Mouse (Mus musculus) kidney, adult 18-20 months (tissue): Measurements from ENCODE around the gene Cdc42bpa.
A peak's percentile ranks its signal among the peaks of the same experiment; 100 is the strongest.

ENCODE experiments used
- DNase-seq: peaks from one replicate; pipeline ENCODE4 v3.0.0; 2021

Gene Cdc42bpa

GRCm38 (mm10) chr1:179959721-179960542 lies at the start of gene Cdc42bpa:
TSS of gene Cdc42bpa (plus strand) at chr1:179960472.
- peak; percentile 79 for DNase-seq

- no peak for DNase-seq
Observed at GRCm38 (mm10) chr1:179913471-179913870, 46.8 kb upstream of the Cdc42bpa start.

- no peak for DNase-seq
Observed at GRCm38 (mm10) chr1:179917036-179917435, 43.2 kb upstream of the Cdc42bpa start.

GRCm38 (mm10) chr1:179917481-179917880 lies 42.8 kb upstream of the Cdc42bpa start:
- no peak for DNase-seq

- DNase-seq, result peak; percentile 1
Observed at GRCm38 (mm10) chr1:179919656-179920436, 40.4 kb upstream of the Cdc42bpa start.

GRCm38 (mm10) chr1:179923661-179924405 lies 36.4 kb upstream of the Cdc42bpa start:
- peak; percentile 16 for DNase-seq

- no peak for DNase-seq
Observed at GRCm38 (mm10) chr1:179926240-179926639, 34.0 kb upstream of the Cdc42bpa start.

GRCm38 (mm10) chr1:179927102-179927501 lies 33.2 kb upstream of the Cdc42bpa start:
- no peak for DNase-seq

GRCm38 (mm10) chr1:179928822-179929221 lies 31.4 kb upstream of the Cdc42bpa start:
- DNase-seq, result no peak

- DNase-seq, result no peak
Observed at GRCm38 (mm10) chr1:179931247-179931646, 29.0 kb upstream of the Cdc42bpa start.

- DNase-seq, result no peak
Observed at GRCm38 (mm10) chr1:179934064-179934463, 26.2 kb upstream of the Cdc42bpa start.

GRCm38 (mm10) chr1:179940071-179940786 lies 20.0 kb upstream of the Cdc42bpa start:
- DNase-seq, result no peak

GRCm38 (mm10) chr1:179940787-179941352 lies 19.4 kb upstream of the Cdc42bpa start:
- DNase-seq, result no peak

GRCm38 (mm10) chr1:179945017-179945416 lies 15.3 kb upstream of the Cdc42bpa start:
- no peak for DNase-seq

- DNase-seq, result peak; percentile 28
Observed at GRCm38 (mm10) chr1:179946616-179947015, 13.7 kb upstream of the Cdc42bpa start.

GRCm38 (mm10) chr1:179947653-179948052 lies 12.6 kb upstream of the Cdc42bpa start:
- peak; percentile 52 for DNase-seq

GRCm38 (mm10) chr1:179951597-179951996 lies 8.7 kb upstream of the Cdc42bpa start:
- peak; percentile 1 for DNase-seq

GRCm38 (mm10) chr1:179953251-179953650 lies 7.0 kb upstream of the Cdc42bpa start:
- no peak for DNase-seq

- peak; percentile 31 for DNase-seq
Observed at GRCm38 (mm10) chr1:179957431-179957830, 2.8 kb upstream of the Cdc42bpa start.

GRCm38 (mm10) chr1:179958871-179959720 lies 1.2 kb upstream of the Cdc42bpa start:
- DNase-seq, result peak; percentile 61

- no peak for DNase-seq
Observed at GRCm38 (mm10) chr1:179960543-179960876, 238 bp downstream of the Cdc42bpa start.
